Mouse (Mus musculus): ENCODE data around the gene Cntn3. TPM values are rescaled to one million over a fixed set of nuclear protein-coding genes. Genes with fewer than 3 reads are reported as not detected.
A peak's percentile ranks its signal among the peaks of the same experiment; 100 is the strongest.
"Not testable (repeated sequence)": the region's sequence is repeated elsewhere in the genome, so short reads cannot be mapped to it uniquely, and the experiment has no call there.

Gene Cntn3
- polyA plus RNA-seq (2015; fragmentation: Nextera tagmentation; extraction: Ambion mirVana): 3.8 TPM in 2 replicates

- H3K27me3 ChIP-seq (replicated peaks); H3K9ac ChIP-seq; H3K9me3 ChIP-seq; H3K36me3 ChIP-seq (replicated peaks); H3K4me3 ChIP-seq; H3K4me1 ChIP-seq; ATAC-seq (replicated peaks); H3K4me2 ChIP-seq; H3K27ac ChIP-seq: not testable (repeated sequence)
- WGBS: 99% methylated on average over 5 of the region's 20 CpGs
Observed at GRCm38 (mm10) chr6:102573001-102573400, at the start of gene Cntn3. TSS of gene Cntn3 (minus strand) at chr6:102573101.

GRCm38 (mm10) chr6:102600773-102601172 lies 27.9 kb upstream of the Cntn3 start:
- H3K36me3 ChIP-seq (replicated peaks): no peaks in the 10 kb centered on the region
- WGBS: 77% methylated on average over 2 of the region's 2 CpGs

GRCm38 (mm10) chr6:102597756-102598155 lies 24.9 kb upstream of the Cntn3 start:
- H3K36me3 ChIP-seq (replicated peaks): no peaks in the 10 kb centered on the region
- no peak overlapping the region for H3K4me3 ChIP-seq
- ATAC-seq (replicated peaks): no peak
- H3K27ac ChIP-seq: no peak overlapping the region
- no peak overlapping the region for H3K9ac ChIP-seq
- H3K4me2 ChIP-seq: no peak overlapping the region
- no peaks in the 10 kb centered on the region for H3K4me1 ChIP-seq
- H3K27me3 ChIP-seq (replicated peaks): no peaks in the 10 kb centered on the region
- H3K9me3 ChIP-seq: no peaks in the 10 kb centered on the region
- WGBS: 67% methylated on average over 2 of the region's 2 CpGs

More at GRCm38 (mm10) chr6:102600773-102601172, 27.9 kb upstream of the Cntn3 start:
- H3K27me3 ChIP-seq (replicated peaks): no peaks in the 10 kb centered on the region
- H3K4me3 ChIP-seq: no peak overlapping the region
- no peak for ATAC-seq (replicated peaks)
- H3K9me3 ChIP-seq: no peaks in the 10 kb centered on the region
- H3K27ac ChIP-seq: no peak overlapping the region
- no peak overlapping the region for H3K4me2 ChIP-seq
- no peaks in the 10 kb centered on the region for H3K4me1 ChIP-seq
- H3K9ac ChIP-seq: no peak overlapping the region

- H3K4me2 ChIP-seq: no peak overlapping the region
- ATAC-seq (replicated peaks): no peak
- no peak overlapping the region for H3K27ac ChIP-seq
- H3K9ac ChIP-seq: no peak overlapping the region
- no peaks in the 10 kb centered on the region for H3K36me3 ChIP-seq (replicated peaks)
- no peak overlapping the region for H3K4me3 ChIP-seq
- 93% methylated on average over 4 of the region's 4 CpGs for WGBS
- H3K27me3 ChIP-seq (replicated peaks): no peaks in the 10 kb centered on the region
- H3K9me3 ChIP-seq: no peaks in the 10 kb centered on the region
- no peaks in the 10 kb centered on the region for H3K4me1 ChIP-seq
Observed at GRCm38 (mm10) chr6:102590151-102590550, 17.2 kb upstream of the Cntn3 start.

GRCm38 (mm10) chr6:102589311-102589710 lies 16.4 kb upstream of the Cntn3 start:
- Histone ChIP-seq H3K27ac (no peak overlapping the region), H3K4me1 (no peaks in the 10 kb centered on the region), H3K9me3 (no peaks in the 10 kb centered on the region), H3K4me3 (no peak overlapping the region), H3K36me3 (replicated peaks) (no peaks in the 10 kb centered on the region), H3K9ac (no peak overlapping the region), H3K4me2 (no peak overlapping the region), H3K27me3 (replicated peaks) (no peaks in the 10 kb centered on the region)
- WGBS: 75% methylated on average over 4 of the region's 4 CpGs
- no peak for ATAC-seq (replicated peaks)

DNA sequence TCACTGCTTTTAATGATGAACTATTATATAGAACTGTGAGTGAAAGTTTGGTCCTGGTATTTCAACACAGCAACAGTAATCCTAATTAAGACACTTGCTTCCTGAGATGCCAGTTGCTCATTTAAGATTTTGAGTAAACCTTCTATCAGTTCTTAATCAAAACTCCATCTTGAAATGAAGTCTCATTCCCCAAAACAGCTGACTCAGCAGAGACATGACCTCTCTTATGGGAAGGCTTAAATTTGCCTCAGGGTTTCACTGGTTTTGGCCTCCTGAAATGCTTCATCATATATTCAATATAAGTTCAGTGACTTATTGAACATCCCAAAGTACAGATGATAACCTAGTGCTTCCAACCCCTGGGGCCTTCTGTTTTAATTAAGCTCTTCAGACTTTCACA lies 13.2 kb upstream of the Cntn3 start:
- H3K9me3 ChIP-seq: no peaks in the 10 kb centered on the region
- ATAC-seq (replicated peaks): no peak
- H3K4me1 ChIP-seq: no peaks in the 10 kb centered on the region
- H3K9ac ChIP-seq: no peak overlapping the region
- H3K4me3 ChIP-seq: no peak overlapping the region
- H3K27me3 ChIP-seq (replicated peaks): no peaks in the 10 kb centered on the region
- H3K36me3 ChIP-seq (replicated peaks): no peaks in the 10 kb centered on the region
- H3K4me2 ChIP-seq: no peak overlapping the region
- no peak overlapping the region for H3K27ac ChIP-seq

GRCm38 (mm10) chr6:102583578-102583977 lies 10.7 kb upstream of the Cntn3 start:
- 46% methylated on average over 2 of the region's 2 CpGs for WGBS
- H3K9me3 ChIP-seq: no peaks in the 10 kb centered on the region
- no peak overlapping the region for H3K27ac ChIP-seq
- H3K9ac ChIP-seq: no peak overlapping the region
- no peaks in the 10 kb centered on the region for H3K36me3 ChIP-seq (replicated peaks)
- no peaks in the 10 kb centered on the region for H3K4me1 ChIP-seq
- H3K4me3 ChIP-seq: no peak overlapping the region
- H3K4me2 ChIP-seq: no peak overlapping the region
- no peak; the same call in 1 of the 2 replicates for ATAC-seq (replicated peaks)
- no peaks in the 10 kb centered on the region for H3K27me3 ChIP-seq (replicated peaks)

DNA sequence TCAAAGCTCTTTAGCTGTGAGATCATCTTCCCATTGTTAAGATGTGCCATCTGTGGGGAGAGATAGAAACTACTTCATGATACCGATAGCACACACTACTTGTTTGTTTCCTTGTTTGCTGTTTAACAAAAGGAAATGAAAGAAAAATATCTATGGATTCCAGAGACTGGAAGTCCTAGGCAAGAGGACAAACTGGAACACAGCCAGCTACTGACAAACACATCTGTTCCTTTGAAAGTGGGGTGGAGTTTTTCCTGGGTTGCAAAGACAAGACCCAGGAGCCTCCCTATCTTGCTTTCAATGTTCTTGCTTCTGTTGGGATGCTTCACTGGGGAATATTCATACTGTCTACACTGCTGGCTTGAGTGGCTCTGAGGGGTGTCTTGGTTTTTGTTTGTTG lies 5.4 kb downstream of the Cntn3 start:
- Histone ChIP-seq H3K9ac (no peak overlapping the region), H3K36me3 (replicated peaks) (no peaks in the 10 kb centered on the region), H3K27ac (no peak overlapping the region), H3K27me3 (replicated peaks) (no peaks in the 10 kb centered on the region), H3K4me2 (no peak overlapping the region), H3K4me1 (no peaks in the 10 kb centered on the region), H3K4me3 (no peak overlapping the region), H3K9me3 (no peaks in the 10 kb centered on the region)
- WGBS: 77% methylated on average over 1 of the region's 1 CpGs
- no peak for ATAC-seq (replicated peaks)

- no peaks in the 10 kb centered on the region for H3K4me1 ChIP-seq
- H3K9ac ChIP-seq: no peak overlapping the region
- no peak overlapping the region for H3K4me2 ChIP-seq
- ATAC-seq (replicated peaks): no peak
- H3K4me3 ChIP-seq: no peak overlapping the region
- H3K9me3 ChIP-seq: no peaks in the 10 kb centered on the region
- H3K27me3 ChIP-seq (replicated peaks): no peaks in the 10 kb centered on the region
- 100% methylated on average over 1 of the region's 1 CpGs for WGBS
- H3K36me3 ChIP-seq (replicated peaks): no peaks in the 10 kb centered on the region
- H3K27ac ChIP-seq: no peak overlapping the region
Observed at GRCm38 (mm10) chr6:102565228-102565627, 7.7 kb downstream of the Cntn3 start.

- no peaks in the 10 kb centered on the region for H3K36me3 ChIP-seq (replicated peaks)
- peak overlapping the region; percentile 69 for H3K27ac ChIP-seq
- 2% methylated on average over 52 of the region's 63 CpGs for WGBS
- no peaks in the 10 kb centered on the region for H3K4me1 ChIP-seq
- peak; percentile 99 for ATAC-seq (replicated peaks)
- H3K4me2 ChIP-seq: peak overlapping the region; percentile 74
- peak overlapping the region; percentile 56 for H3K4me3 ChIP-seq
- H3K9ac ChIP-seq: peak overlapping the region; percentile 59
- H3K27me3 ChIP-seq (replicated peaks): no peaks in the 10 kb centered on the region
- no peaks in the 10 kb centered on the region for H3K9me3 ChIP-seq
Observed at GRCm38 (mm10) chr6:102564011-102564731, 8.7 kb downstream of the Cntn3 start.

GRCm38 (mm10) chr6:102563431-102563830 lies 9.5 kb downstream of the Cntn3 start:
- 5% methylated on average over 7 of the region's 7 CpGs for WGBS
- Histone ChIP-seq H3K4me1 (no peaks in the 10 kb centered on the region), H3K4me2 (peak overlapping the region; percentile 74), H3K4me3 (peak overlapping the region; percentile 56), H3K9ac (peak overlapping the region; percentile 59), H3K9me3 (no peaks in the 10 kb centered on the region), H3K27me3 (replicated peaks) (no peaks in the 10 kb centered on the region), H3K27ac (0 out of 2 replicates have a peak overlapping the region, but pooled peaks have one; percentile 69), H3K36me3 (replicated peaks) (no peaks in the 10 kb centered on the region)
- no peak for ATAC-seq (replicated peaks)

GRCm38 (mm10) chr6:102557521-102557920 lies 15.4 kb downstream of the Cntn3 start:
- Histone ChIP-seq H3K4me2 (no peak overlapping the region), H3K4me1 (0 out of 2 replicates have a peak, but pooled peaks cover 3% of the 10 kb centered on the region), H3K36me3 (replicated peaks) (no peaks in the 10 kb centered on the region), H3K9me3 (no peaks in the 10 kb centered on the region), H3K27me3 (replicated peaks) (no peaks in the 10 kb centered on the region), H3K4me3 (no peak overlapping the region), H3K9ac (no peak overlapping the region), H3K27ac (no peak overlapping the region)
- no peak for ATAC-seq (replicated peaks)
- 80% methylated on average over 3 of the region's 3 CpGs for WGBS

DNA sequence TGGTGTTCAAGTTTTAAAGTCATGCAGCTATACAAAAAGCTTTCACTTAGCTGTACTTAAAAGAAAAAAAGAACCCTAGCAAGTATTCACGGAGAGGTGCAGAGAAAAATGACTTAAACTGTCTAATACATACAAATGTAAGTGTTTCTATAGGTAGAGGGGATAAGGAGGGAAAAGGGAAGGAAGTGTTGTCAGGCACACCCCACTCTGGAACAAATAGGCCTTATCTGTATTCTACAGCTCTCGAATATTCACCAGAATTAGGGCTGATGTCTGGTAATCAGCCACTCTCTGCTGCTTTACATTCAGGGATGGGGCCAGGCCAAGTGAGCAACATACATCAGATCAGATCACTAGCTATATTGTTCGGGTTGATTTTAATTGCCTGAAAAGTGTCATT lies 16.4 kb downstream of the Cntn3 start:
- 55% methylated on average over 3 of the region's 3 CpGs for WGBS
- H3K27ac ChIP-seq: no peak overlapping the region
- H3K4me2 ChIP-seq: no peak overlapping the region
- no peak for ATAC-seq (replicated peaks)
- no peaks in the 10 kb centered on the region for H3K36me3 ChIP-seq (replicated peaks)
- no peaks in the 10 kb centered on the region for H3K27me3 ChIP-seq (replicated peaks)
- H3K4me3 ChIP-seq: no peak overlapping the region
- no peak overlapping the region for H3K9ac ChIP-seq
- 0 out of 2 replicates have a peak, but pooled peaks cover 3% of the 10 kb centered on the region for H3K4me1 ChIP-seq
- no peaks in the 10 kb centered on the region for H3K9me3 ChIP-seq
